Mouse (Mus musculus): ENCODE measurements around the gene Ndufa10.

Gene Ndufa10

DNA sequence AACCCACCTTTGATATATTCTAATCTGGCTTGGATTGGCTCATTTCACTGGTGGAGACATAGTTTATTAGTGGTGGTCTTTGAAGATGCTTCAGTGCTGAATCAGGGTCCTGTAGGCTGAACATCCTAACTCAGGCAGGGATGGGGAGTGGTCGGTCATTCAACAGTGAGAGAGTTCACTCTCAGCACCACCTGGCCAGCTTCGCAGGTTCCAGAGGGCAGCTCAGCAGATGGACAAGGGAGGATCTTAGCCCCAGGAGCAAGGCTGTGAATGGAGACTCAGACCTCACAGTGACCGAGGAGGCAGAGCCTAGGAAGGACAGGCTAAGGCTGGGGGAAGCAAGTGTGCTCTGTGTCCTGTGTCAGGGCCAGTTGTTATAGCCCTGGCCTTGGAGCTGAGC is 42.2 kb downstream of the Ndufa10 start:
- no peak for DNase-seq (ENCODE audit: low spot score)

- no peak for DNase-seq (ENCODE audit: low spot score)
Measured at GRCm38 (mm10) chr1:92430991-92431390, 42.7 kb downstream of the Ndufa10 start.

DNA sequence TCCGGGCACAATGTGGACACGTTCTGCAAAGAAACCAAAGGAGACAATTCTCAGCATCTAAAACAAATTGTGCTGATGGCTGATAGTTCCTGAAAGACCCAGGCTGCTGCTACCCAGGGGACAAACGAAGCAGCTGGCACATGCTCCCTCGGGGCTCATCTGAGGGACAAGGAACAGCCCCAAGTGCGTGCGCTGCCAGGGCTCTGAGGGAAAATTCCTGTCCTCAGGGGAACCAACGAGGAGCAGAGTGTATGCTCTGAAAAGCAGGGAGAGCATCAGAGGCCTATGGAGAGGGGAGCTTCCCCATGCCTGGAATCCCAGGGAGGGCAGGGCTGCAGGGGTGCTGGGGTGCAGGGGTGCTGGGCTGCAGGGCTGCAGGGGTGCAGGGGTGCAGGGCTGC is 48.9 kb downstream of the Ndufa10 start:
- DNase-seq (ENCODE audit: low spot score): no peak

- no peak for DNase-seq (ENCODE audit: low spot score)
Measured at GRCm38 (mm10) chr1:92405131-92405530, 68.5 kb downstream of the Ndufa10 start.

DNA sequence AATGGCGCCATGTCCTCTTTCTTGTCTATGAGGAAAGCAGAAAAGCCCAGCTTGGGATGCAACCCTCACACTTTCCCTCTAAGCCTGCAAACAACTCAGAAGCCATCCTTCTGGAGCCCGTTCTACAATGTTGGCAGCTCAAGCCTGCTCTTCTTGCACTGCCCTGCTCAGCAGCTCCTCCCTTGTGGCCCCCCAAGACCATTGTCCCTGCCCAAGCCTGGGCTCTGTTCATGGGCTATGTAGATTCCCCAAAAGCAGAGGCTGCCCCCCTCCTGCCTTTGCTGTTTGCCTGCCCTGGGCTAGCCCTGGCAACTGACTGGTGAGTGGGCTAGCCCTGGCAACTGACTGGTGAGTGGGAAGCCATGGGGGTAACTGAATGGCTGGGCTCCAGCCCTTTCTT is 73.1 kb downstream of the Ndufa10 start:
- no peak for DNase-seq (ENCODE audit: low spot score)

DNA sequence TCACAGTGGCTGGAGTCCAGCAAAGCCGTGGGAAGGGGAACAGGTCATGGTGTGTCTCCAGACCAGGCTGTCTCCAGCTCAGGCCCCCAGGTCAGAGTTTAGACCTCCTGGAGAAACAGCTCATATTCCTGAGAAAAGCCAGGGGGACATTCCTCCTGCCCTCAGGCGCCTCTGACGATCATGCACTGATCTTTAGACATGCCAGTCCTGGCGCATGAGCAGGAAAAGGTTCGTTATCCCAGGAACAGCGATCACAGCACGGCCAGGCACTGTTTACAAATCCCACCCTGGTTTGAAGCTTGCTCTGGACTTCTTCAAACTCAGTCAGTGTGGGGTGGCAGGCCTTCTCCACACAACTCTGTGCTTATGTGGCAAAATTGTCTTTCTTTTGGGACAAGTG is 75.1 kb downstream of the Ndufa10 start:
- no peak for DNase-seq (ENCODE audit: low spot score)

DNA sequence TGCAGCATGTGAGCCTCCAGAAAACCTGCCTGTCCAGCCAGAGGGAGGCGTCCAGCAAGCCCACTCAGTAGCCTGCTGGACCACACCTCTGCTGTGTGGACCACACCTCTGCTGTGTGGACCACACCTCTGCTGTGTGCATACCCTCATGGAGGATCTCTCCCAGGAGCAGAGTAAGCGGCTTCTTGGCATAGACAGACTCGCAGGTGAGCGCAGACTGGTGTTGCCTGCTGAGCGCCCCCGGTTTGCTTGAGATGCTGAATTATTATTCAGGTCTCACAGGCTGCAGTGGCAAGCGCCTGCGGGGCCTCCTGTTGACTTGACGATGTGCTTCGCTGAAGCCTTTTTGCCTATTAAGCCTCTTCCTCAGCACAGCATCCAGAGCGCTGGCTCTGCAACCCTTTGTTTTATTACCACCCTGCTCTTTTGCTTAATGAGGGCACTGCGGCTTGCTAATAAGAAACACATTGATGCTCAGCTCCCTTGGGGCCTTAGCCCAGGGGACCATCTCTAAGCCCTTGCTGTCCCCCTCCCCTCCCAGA is 76.1 kb downstream of the Ndufa10 start:
- no peak for DNase-seq (ENCODE audit: low spot score)

DNA sequence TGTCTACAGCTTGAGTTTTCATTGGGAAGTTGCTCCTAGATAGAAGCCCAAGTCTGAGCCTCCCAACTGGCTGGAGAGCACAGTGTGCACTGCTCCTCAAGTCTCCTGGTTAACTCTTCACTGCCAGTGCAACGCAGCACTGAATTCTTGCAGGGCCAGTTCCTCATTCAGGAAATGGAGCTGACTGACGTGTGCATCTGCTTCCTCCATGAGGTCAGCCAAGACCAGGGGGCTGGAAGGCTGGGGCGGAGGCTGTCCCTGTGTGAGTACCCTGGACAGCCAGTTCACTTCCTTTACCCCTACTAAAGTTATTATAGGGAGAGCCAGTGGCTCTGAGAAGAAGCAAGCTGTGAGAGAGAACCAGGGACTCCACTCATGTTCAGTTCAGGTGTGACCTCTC is 79.4 kb downstream of the Ndufa10 start:
- DNase-seq (ENCODE audit: low spot score): no peak

- DNase-seq (ENCODE audit: low spot score): no peak
Measured at GRCm38 (mm10) chr1:92393166-92393565, 80.5 kb downstream of the Ndufa10 start.

Measured in ovary, postnatal 14 days (tissue).